Mouse (Mus musculus): ENCODE measurements at regions not wholly inside any gene's neighbourhood (a gene's known extent, or its start where the extent isn't known, plus 50 kb on each side); places are given as distances from the start of the nearest gene placed in this dataset.

DNA sequence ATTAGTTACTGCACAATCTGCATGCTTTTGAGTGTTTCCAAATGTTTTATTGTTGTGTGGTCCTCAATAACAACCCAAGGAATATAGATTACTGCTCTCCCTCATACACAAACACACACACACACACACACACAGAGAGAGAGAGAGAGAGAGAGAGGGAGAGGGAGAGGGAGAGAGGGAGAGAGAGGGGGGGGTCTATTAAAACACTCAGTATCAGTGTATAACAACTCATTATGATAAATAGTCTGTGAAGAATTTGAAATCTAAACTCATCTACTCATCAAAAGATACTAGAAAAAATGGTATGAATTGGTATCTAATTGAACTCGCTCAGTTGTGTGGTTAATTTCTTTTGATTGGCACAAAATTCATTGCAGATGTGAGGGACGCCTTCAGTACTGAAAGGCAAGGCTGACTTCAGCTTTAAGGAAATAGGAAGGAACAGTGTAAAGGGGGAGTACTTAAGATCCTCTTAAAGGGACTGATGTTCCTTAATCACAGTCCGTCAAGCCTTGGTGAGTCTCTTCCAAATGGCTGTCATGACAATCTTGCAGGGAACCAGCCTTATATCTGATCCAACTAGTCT lies 72.6 kb upstream of the Npy2r start:
- no peak overlapping the region for H3K4me3 ChIP-seq
- no peak overlapping the region for H3K9ac ChIP-seq
- H3K4me1 ChIP-seq: no peaks in the 10 kb centered on the region
- WGBS: 82% methylated on average over 3 of the region's 3 CpGs
- H3K27me3 ChIP-seq: no peaks in the 10 kb centered on the region
- no peaks in the 10 kb centered on the region for H3K36me3 ChIP-seq
- no peaks in the 10 kb centered on the region for H3K9me3 ChIP-seq (replicated peaks)
- ATAC-seq (ENCODE audit: low FRiP score): no peak
- H3K4me2 ChIP-seq (replicated peaks): no peak overlapping the region
- H3K27ac ChIP-seq: no peak overlapping the region

DNA sequence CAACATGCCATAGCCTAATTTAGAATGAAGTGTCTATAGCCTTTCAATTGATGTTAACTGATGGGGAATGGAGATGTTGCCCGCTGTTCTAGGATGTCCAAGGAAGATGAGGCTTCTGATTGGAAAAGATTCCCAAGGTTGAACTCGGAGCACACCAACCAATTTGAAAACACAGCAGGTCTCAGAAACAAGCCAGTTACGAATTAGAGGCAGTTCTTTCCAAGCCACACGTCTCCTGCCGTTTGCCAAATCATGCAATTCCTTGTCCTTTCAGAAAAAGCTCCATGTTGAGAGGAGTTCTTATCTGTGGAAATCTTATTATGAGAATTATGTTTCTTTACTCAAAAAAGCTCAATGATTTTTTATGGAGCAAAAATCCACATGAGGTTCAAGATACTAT lies 71.5 kb upstream of the Npy2r start:
- ATAC-seq (ENCODE audit: low FRiP score): no peak
- H3K4me3 ChIP-seq: no peak overlapping the region
- H3K4me1 ChIP-seq: no peaks in the 10 kb centered on the region
- no peaks in the 10 kb centered on the region for H3K36me3 ChIP-seq
- no peaks in the 10 kb centered on the region for H3K9me3 ChIP-seq (replicated peaks)
- WGBS: 84% methylated on average over 5 of the region's 5 CpGs
- H3K4me2 ChIP-seq (replicated peaks): no peak overlapping the region
- no peaks in the 10 kb centered on the region for H3K27me3 ChIP-seq
- no peak overlapping the region for H3K27ac ChIP-seq
- H3K9ac ChIP-seq: no peak overlapping the region

DNA sequence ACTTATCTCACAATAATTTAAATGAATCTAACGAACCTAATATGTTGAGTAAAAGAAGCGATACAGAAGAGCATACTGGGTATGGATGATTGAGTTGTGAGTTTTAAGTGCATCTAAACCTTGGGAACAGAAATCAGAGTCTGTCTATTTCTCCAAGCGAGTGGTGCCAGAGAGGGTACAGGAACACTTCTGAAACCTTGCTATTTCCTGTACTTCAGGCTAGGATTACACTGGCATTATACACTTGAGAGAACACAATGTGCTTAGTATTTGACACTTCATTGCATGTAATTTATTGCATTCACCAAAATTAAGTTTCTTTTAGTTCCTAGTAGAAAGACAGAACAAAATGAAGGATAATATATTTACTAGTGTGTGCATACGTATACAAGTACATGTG lies 54.0 kb upstream of the Npy2r start:
- Histone ChIP-seq H3K9ac (no peak overlapping the region), H3K4me2 (replicated peaks) (no peak overlapping the region), H3K4me1 (no peaks in the 10 kb centered on the region), H3K4me3 (no peak overlapping the region), H3K27ac (no peak overlapping the region), H3K36me3 (no peaks in the 10 kb centered on the region), H3K9me3 (replicated peaks) (no peaks in the 10 kb centered on the region), H3K27me3 (no peaks in the 10 kb centered on the region)
- 90% methylated on average over 4 of the region's 4 CpGs for WGBS
- ATAC-seq (ENCODE audit: low FRiP score): no peak

DNA sequence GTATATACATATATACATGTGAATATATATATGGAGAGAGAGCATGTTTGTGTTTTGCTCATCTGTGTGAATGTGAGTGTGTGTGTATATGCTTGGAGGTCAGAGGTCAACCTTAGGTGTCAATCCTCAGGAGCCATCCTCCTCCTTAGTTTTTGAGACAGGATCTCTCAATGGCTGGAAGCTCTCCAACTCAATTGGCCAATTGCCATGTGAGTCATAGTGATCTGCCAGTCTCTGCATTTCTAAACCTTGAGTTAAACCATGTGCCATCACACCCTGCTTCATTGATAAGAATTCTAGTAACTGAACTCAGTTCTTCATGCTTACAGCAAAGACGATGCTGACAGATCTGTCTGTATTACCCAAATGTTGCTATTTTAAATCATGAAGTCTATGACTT lies 50.8 kb upstream of the Npy2r start:
- Histone ChIP-seq H3K27ac (no peak overlapping the region), H3K4me3 (no peak overlapping the region), H3K9ac (no peak overlapping the region), H3K27me3 (no peaks in the 10 kb centered on the region), H3K4me2 (replicated peaks) (no peak overlapping the region), H3K9me3 (replicated peaks) (no peaks in the 10 kb centered on the region), H3K4me1 (no peaks in the 10 kb centered on the region), H3K36me3 (no peaks in the 10 kb centered on the region)
- WGBS: 91% methylated on average over 1 of the region's 1 CpGs
- ATAC-seq (ENCODE audit: low FRiP score): no peak
